Mouse (Mus musculus): ENCODE measurements around the gene Ttc32.

DNA sequence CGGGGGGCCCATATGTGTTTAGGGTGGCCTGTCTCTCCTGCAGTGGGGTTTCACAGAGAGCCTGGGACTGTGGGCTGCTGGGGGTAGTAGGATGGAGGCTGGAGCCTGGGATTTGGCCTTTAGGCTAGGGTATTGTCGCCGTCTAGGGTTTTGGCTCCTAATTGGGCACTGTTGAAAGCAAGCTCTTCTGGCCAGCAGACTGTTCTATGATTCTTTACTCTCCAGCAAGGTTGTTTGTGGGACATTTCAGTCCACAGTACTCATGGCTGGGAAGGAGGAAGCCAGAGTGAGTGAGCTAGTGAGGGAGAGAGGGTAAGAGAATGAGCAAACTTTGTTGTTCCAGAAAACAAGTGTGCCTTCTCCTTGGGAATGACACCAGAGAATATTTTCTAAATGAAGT lies 29.7 kb downstream of the Ttc32 start:
- TF ChIP-seq GATA1 (IDR thresholded peaks at IDR 0.05; ENCODE audit: borderline replicate concordance, low read length) = no peak
- TF ChIP-seq CTCF (IDR thresholded peaks at IDR 0.05; ENCODE audit: low read depth, low read length) = no peak
- no peak for TF ChIP-seq GATA2 (IDR thresholded peaks at IDR 0.05; ENCODE audit: borderline replicate concordance, low read depth, low read length)
- no peak for TF ChIP-seq TAL1 (conservative IDR thresholded peaks at IDR 0.05; ENCODE audit: low read depth, low read length)
- no peak for TF ChIP-seq POLR2AphosphoS5 (IDR thresholded peaks at IDR 0.05; ENCODE audit: insufficient replicate concordance, low read depth, low read length)

Data from G1E (cell line).